Mouse (Mus musculus) forebrain, embryonic 11.5 days (tissue): ENCODE results near the gene Gm9958. TPM values are rescaled to one million over a fixed set of nuclear protein-coding genes. Genes with fewer than 3 reads are reported as not detected.
A peak's percentile ranks its signal among the peaks of the same experiment; 100 is the strongest.

Experiments used
- ATAC-seq: fragments of 200-750 bp; cut with Nextera tagmentation; replicated peaks from 2 replicates; pipeline ENCODE4 v1.8.0; 2017; ENCODE audit warnings: moderate TSS enrichment; ENCODE audit not compliant: low FRiP score
- DNase-seq: peaks from one replicate; pipeline ENCODE4 v3.0.0-alpha.2; 2017; ENCODE audit warnings: low spot score
- H3K27ac ChIP-seq: fragments of 300-500 bp; sonication (generic); 2 replicates; pipeline ENCODE4 v1.5.1; 2014; ENCODE audit warnings: low read depth, low read length
- H3K27me3 ChIP-seq: fragments of 300-500 bp; sonication (generic); 2 replicates; pipeline ENCODE4 v1.6.1; 2014; ENCODE audit warnings: mild to moderate bottlenecking, low read length, mixed read lengths; ENCODE audit not compliant: control insufficient read depth, insufficient read depth
- H3K36me3 ChIP-seq: fragments of 300-500 bp; sonication (generic); 2 replicates; pipeline ENCODE4 v1.6.1; 2014; ENCODE audit warnings: mild to moderate bottlenecking, low read length, moderate library complexity, mixed read lengths; ENCODE audit not compliant: control insufficient read depth, insufficient read depth
- H3K4me1 ChIP-seq: fragments of 300-500 bp; sonication (generic); replicated peaks from 2 replicates; pipeline ENCODE4 v1.6.1; 2014; ENCODE audit warnings: low read length, mixed read lengths; ENCODE audit not compliant: control insufficient read depth, insufficient read depth
- H3K4me2 ChIP-seq: fragments of 300-500 bp; sonication (generic); 2 replicates; pipeline ENCODE4 v1.6.1; 2014; ENCODE audit warnings: low read depth, mild to moderate bottlenecking, low read length, moderate library complexity, mixed read lengths; ENCODE audit not compliant: severe bottlenecking
- H3K4me3 ChIP-seq: fragments of 300-500 bp; sonication (generic); 2 replicates; pipeline ENCODE4 v1.5.1; 2014; ENCODE audit warnings: low read depth, low read length
- H3K9ac ChIP-seq: fragments of 300-500 bp; sonication (generic); 2 replicates; pipeline ENCODE4 v1.6.1; 2014; ENCODE audit warnings: low read length
- H3K9me3 ChIP-seq: fragments of 300-500 bp; sonication (generic); 2 replicates; pipeline ENCODE4 v1.6.1; 2016; ENCODE audit warnings: low read length, mixed read lengths; ENCODE audit not compliant: control insufficient read depth
- WGBS: fragments of 180-500 bp; shearing (Covaris S2); extraction: QIAGEN DNeasy Blood & Tissue Kit; methylation state at CpG from one replicate; pipeline ENCODE4 v1.1.7; 2014; 5-methylcytosine and 5-hydroxymethylcytosine counted together
- polyA plus RNA-seq: library from polyadenylated mRNA; unstranded; fragments of >200 nt; fragmentation: Nextera tagmentation; extraction: Ambion mirVana; gene quantifications from 2 replicates; pipeline ENCODE4 v1.2.1, GENCODE M21; 2014

The Gm9958 gene
- polyA plus RNA-seq, 1 experiment from 2014 or later = 8.8 TPM

- Histone ChIP-seq H3K36me3 (no peaks in the 10 kb centered on the region), H3K4me2 (no peak overlapping the region), H3K27ac (no peak overlapping the region), H3K9me3 (no peaks in the 10 kb centered on the region), H3K4me3 (no peak overlapping the region), H3K27me3 (no peaks in the 10 kb centered on the region), H3K9ac (no peak overlapping the region), H3K4me1 (no peaks in the 10 kb centered on the region)
- 96% methylated on average over 4 of the region's 4 CpGs for WGBS
- no peak for ATAC-seq
- no peak for DNase-seq
Observed at GRCm38 (mm10) chr5:90353552-90354317, 13.3 kb upstream of the Gm9958 start.

- ATAC-seq (no peak), DNase-seq (no peak)
- no peaks in the 10 kb centered on the region for H3K36me3 ChIP-seq
- WGBS = 90% methylated on average over 3 of the region's 3 CpGs
- H3K4me2 ChIP-seq = no peak overlapping the region
- no peak overlapping the region for H3K27ac ChIP-seq
- no peak overlapping the region for H3K4me3 ChIP-seq
- H3K27me3 ChIP-seq = no peaks in the 10 kb centered on the region
- H3K4me1 ChIP-seq = no peaks in the 10 kb centered on the region
- H3K9ac ChIP-seq = no peak overlapping the region
- no peaks in the 10 kb centered on the region for H3K9me3 ChIP-seq
Observed at GRCm38 (mm10) chr5:90355824-90356223, 11.2 kb upstream of the Gm9958 start.

DNA sequence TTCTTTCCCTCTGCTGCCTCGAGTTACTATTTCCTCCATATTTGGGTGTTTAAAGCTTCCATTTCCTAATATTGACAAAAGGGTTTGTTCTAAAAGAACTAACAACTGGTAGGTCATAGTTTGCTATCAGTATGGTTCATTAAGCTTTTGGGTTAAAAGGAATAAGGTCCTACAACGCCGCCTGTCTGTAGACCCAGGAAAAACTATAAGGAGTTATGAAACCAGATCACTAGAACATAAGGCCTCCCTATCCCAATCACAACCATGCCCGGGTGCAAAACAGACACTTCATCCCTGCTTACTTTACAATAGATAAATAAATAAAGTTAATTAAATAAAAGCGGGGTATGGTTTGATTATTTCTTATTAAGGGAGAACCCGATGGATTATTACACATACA is 2.5 kb upstream of the Gm9958 start:
- DNase-seq = peak; percentile 59
- H3K36me3 ChIP-seq = no peaks in the 10 kb centered on the region; the same call in 1 of the 2 replicates

GRCm38 (mm10) chr5:90365141-90365951 is 1.7 kb upstream of the Gm9958 start:
- peak overlapping the region; percentile 61 for H3K4me2 ChIP-seq
- no peaks in the 10 kb centered on the region for H3K9me3 ChIP-seq
- H3K36me3 ChIP-seq = no peaks in the 10 kb centered on the region; the same call in 1 of the 2 replicates
- DNase-seq (peak; percentile 80), ATAC-seq (peak; percentile 62)
- peak overlapping the region; percentile 97 for H3K27ac ChIP-seq
- peak overlapping the region; percentile 95 for H3K9ac ChIP-seq
- H3K4me1 ChIP-seq = peaks cover 2% of the 10 kb centered on the region; the same call in 1 of the 2 replicates
- H3K4me3 ChIP-seq = peak overlapping the region; percentile 85
- no peaks in the 10 kb centered on the region for H3K27me3 ChIP-seq
- WGBS = 1% methylated on average over 52 of the region's 61 CpGs

More for the DNA sequence above, 2.5 kb upstream of the Gm9958 start:
- Histone ChIP-seq H3K9me3 (no peaks in the 10 kb centered on the region), H3K4me1 (peaks cover 2% of the 10 kb centered on the region; the same call in 1 of the 2 replicates), H3K27ac (no peak overlapping the region), H3K4me2 (peak overlapping the region; percentile 61), H3K4me3 (peak overlapping the region; percentile 85), H3K9ac (peak overlapping the region; percentile 95), H3K27me3 (no peaks in the 10 kb centered on the region)
- WGBS = 4% methylated on average over 6 of the region's 6 CpGs
- no peak for ATAC-seq

GRCm38 (mm10) chr5:90366121-90367066 is 610 bp upstream of the Gm9958 start, which contains the start of gene Ankrd17:
Ankrd17 (minus strand) TSS chr5:90366577.
- peak within 1 kb of the TSS; percentile 95 for H3K9ac ChIP-seq
- DNase-seq (peak; percentile 96), ATAC-seq (peak; percentile 94)
- peak within 1 kb of the TSS; percentile 97 for H3K27ac ChIP-seq
- no peaks in the 10 kb centered on the region for H3K27me3 ChIP-seq
- WGBS = under 1% methylated on average over 50 of the region's 104 CpGs
- H3K4me1 ChIP-seq = peaks cover 2% of the 10 kb centered on the region; the same call in 1 of the 2 replicates
- no peaks in the 10 kb centered on the region; the same call in 1 of the 2 replicates for H3K36me3 ChIP-seq
- H3K4me3 ChIP-seq = peak within 1 kb of the TSS; percentile 85
- H3K4me2 ChIP-seq = peak within 1 kb of the TSS; percentile 64
- no peaks in the 10 kb centered on the region for H3K9me3 ChIP-seq

DNA sequence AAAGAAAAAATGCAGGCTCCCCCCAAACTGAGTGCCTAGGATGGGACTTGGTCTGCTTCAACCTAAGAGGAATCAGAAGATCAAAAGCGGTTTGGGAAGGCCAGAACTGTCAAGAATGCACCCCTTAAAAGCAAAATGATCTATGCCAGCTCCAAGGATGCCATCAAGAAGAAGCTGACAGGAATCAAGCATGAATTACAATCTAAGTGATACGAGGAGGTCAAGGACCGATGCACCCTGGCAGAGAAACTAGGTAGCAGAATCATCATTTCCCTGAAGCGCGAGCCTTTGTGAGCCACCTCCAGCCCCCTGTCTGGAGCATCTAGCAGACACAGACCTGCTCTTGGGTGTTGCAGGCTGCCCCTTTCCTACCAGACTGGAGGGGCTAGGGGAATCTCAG is 3.4 kb downstream of the Gm9958 start:
- H3K9ac ChIP-seq = no peak overlapping the region

GRCm38 (mm10) chr5:90373708-90374107 is 6.7 kb downstream of the Gm9958 start:
- 88% methylated on average over 4 of the region's 4 CpGs for whole genome bisulfite sequencing
- H3K27ac ChIP-seq = no peak overlapping the region
- no peak for ATAC-seq
- H3K27me3 ChIP-seq = no peaks in the 10 kb centered on the region
- H3K9me3 ChIP-seq = no peaks in the 10 kb centered on the region
- no peak overlapping the region for H3K4me3 ChIP-seq
- no peaks in the 10 kb centered on the region for H3K4me1 ChIP-seq
- no peak for DNase-seq
- H3K4me2 ChIP-seq = no peak overlapping the region
- H3K36me3 ChIP-seq = no peaks in the 10 kb centered on the region
- H3K9ac ChIP-seq = no peak overlapping the region

More for the DNA sequence above, 3.4 kb downstream of the Gm9958 start:
- Histone ChIP-seq H3K9me3 (no peaks in the 10 kb centered on the region), H3K4me2 (no peak overlapping the region), H3K4me1 (no peaks in the 10 kb centered on the region), H3K36me3 (no peaks in the 10 kb centered on the region), H3K27ac (no peak overlapping the region), H3K4me3 (no peak overlapping the region), H3K27me3 (no peaks in the 10 kb centered on the region)
- 91% methylated on average over 5 of the region's 5 CpGs for WGBS
- no peak for DNase-seq
- ATAC-seq = no peak

DNA sequence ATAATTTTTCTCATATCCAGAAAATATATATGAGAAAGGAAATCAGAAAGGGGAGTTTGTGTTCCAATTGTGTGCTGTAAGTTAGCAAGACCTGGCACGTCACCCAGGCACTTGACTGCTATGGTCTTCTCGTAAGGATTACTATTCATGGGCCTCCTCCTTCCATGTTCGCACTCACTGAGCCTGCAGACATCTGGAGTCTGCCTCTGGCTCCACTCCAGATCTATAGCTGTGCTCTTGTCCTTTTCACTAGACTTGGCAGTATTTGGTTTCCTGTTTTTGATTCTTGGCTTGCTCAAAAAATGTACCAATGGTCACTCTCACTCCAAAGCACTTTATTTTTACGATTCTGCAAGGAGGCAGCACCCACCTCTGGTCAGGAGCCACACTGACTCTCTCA is 14.5 kb downstream of the Gm9958 start:
- ATAC-seq (no peak), DNase-seq (no peak)
- no peaks in the 10 kb centered on the region for H3K27me3 ChIP-seq
- no peak overlapping the region for H3K27ac ChIP-seq
- H3K36me3 ChIP-seq = no peaks in the 10 kb centered on the region
- no peak overlapping the region for H3K4me2 ChIP-seq
- no peaks in the 10 kb centered on the region for H3K9me3 ChIP-seq
- H3K9ac ChIP-seq = no peak overlapping the region
- WGBS = 86% methylated on average over 4 of the region's 4 CpGs
- H3K4me1 ChIP-seq = no peaks in the 10 kb centered on the region
- H3K4me3 ChIP-seq = no peak overlapping the region
